Mouse (Mus musculus): ENCODE data around the gene Hvcn1. TPM values are rescaled to one million over a fixed set of nuclear protein-coding genes. Genes with fewer than 3 reads are reported as not detected.

Gene Hvcn1
- polyA plus RNA-seq, 1 experiment from 2014 or later, result 6.2 TPM

DNA sequence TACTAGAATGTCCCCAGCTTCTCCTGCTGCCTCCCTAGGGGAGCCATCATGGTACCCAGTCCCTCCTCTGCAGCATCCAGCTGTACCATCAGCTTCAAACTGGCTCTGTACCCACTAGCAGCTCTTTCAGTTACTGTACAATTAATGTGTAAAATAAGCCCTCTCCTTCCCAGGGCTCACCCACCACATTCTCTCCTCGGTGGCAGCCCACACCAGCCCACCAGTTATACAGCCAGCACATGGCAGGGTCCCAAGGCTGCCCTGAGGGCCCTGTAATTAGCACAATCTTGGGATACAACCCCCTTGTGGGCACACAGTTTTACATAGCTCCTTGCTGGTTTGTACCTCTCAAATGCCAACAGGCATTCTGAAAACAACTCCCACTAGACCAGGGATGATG is 34.4 kb downstream of the Hvcn1 start:
- WGBS, result 81% methylated on average over 1 of the region's 1 CpGs

DNA sequence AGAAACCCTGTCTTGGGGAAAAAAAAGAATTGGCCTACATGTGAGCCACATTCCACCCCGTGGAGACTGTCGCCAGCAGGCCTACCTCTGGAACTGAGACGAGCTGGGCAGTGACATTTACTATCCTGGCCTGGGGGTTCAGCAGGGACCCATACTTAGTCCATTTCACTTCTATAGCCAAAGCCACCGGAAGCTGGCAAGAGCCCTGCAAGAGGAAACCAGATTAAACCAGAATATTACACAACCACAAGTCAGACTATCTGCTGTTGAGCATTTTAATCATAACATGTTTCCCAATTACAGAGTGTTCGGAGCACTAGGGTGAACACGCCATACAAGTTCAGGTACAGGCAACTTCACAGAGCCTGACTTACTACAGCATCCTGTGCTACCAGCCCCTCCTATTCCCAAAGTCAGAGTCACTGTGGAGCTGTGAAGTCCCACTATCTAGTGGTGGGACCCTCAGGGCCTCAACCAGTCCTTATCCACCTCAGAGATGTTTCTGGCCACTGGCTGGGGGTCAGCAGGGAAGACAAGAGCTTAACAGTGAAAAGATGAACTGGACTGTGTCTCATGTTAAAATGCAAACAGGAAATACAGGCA is 36.0 kb downstream of the Hvcn1 start:
- ATAC-seq (ENCODE audit: insufficient read depth, low FRiP score, low read depth), result no peak
- Histone ChIP-seq H3K9ac (no peak overlapping the region), H3K4me2 (no peak overlapping the region), H3K4me1 (no peaks in the 10 kb centered on the region), H3K27me3 (replicated peaks) (no peaks in the 10 kb centered on the region), H3K36me3 (0 out of 2 replicates have a peak, but pooled peaks cover 5% of the 10 kb centered on the region), H3K27ac (no peak overlapping the region), H3K4me3 (replicated peaks) (no peak overlapping the region), H3K9me3 (no peaks in the 10 kb centered on the region)
- 83% methylated on average over 6 of the region's 6 CpGs for WGBS

More for the DNA sequence above, 34.4 kb downstream of the Hvcn1 start:
- no peaks in the 10 kb centered on the region for H3K9me3 ChIP-seq
- H3K9ac ChIP-seq, result no peak overlapping the region
- H3K27me3 ChIP-seq (replicated peaks), result no peaks in the 10 kb centered on the region
- ATAC-seq (ENCODE audit: insufficient read depth, low FRiP score, low read depth), result no peak
- H3K36me3 ChIP-seq, result 0 out of 2 replicates have a peak, but pooled peaks cover 5% of the 10 kb centered on the region
- no peak overlapping the region for H3K4me2 ChIP-seq
- no peaks in the 10 kb centered on the region for H3K4me1 ChIP-seq
- no peak overlapping the region for H3K27ac ChIP-seq
- H3K4me3 ChIP-seq (replicated peaks), result no peak overlapping the region

DNA sequence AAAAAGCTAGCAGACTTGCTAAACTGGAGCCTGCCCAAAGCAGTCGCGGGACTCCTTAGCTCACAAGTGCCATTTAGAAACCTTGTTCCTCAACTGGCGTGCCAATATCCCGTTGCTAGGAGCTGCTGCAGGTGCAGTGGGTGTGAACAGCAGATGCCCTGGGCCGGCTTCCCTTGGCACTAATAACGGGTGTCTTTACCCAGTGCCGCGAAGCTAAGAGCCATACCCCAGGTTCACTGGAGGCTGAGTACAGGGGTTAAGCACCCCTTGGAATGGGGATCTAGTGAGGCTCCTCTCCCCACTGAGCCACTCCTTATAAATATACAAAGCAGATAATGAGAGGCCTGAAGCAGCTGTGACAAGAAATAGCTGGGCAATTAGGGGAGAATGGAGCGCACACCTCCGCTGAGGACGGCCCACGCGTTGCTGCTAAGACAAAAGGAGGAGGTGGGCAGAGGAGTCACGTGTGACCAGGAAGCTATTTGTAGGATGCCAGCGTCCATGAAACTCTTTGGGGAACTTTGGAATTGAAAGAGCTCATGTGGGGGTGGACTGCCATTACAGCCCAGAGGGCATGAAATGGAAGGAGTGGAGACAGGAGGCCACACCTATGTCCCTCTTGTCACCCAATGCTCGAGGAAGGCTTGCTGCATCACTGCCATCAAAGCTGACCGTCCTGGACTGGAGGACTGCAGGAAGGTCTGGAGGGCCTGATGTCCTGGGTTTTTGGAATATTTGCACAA is 37.3 kb downstream of the Hvcn1 start:
- Histone ChIP-seq H3K4me1 (no peaks in the 10 kb centered on the region), H3K9ac (no peak overlapping the region), H3K4me2 (no peak overlapping the region), H3K9me3 (no peaks in the 10 kb centered on the region), H3K36me3 (peaks cover 5% of the 10 kb centered on the region; the same call in 1 of the 2 replicates), H3K27ac (no peak overlapping the region), H3K27me3 (replicated peaks) (no peaks in the 10 kb centered on the region), H3K4me3 (replicated peaks) (no peak overlapping the region)
- ATAC-seq (ENCODE audit: insufficient read depth, low FRiP score, low read depth), result no peak
- 88% methylated on average over 17 of the region's 17 CpGs for WGBS

DNA sequence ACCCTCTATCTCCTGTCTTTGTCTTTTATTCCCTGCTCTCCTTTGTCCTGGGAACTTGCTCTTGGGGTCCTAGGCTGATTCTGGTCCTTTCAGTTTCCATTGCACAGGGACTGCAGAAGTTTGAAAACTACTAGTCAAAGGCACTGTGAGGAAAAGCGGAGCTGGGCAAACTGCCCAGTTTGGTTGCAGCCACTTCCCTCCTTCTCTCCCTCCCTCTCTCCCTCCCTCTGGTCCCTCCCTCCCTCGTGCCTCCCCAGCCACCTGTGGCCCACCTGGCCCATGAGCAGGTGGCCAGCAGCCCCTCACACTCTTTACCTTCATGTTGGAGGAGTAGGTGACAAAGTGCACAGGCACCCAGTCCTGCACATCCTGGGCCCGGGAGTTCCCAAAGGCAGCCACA is 38.6 kb downstream of the Hvcn1 start:
- Histone ChIP-seq H3K27me3 (replicated peaks) (no peaks in the 10 kb centered on the region), H3K4me2 (no peak overlapping the region), H3K27ac (no peak overlapping the region), H3K9me3 (no peaks in the 10 kb centered on the region), H3K4me1 (no peaks in the 10 kb centered on the region), H3K9ac (no peak overlapping the region), H3K36me3 (peaks cover 2% of the 10 kb centered on the region; the same call in 1 of the 2 replicates), H3K4me3 (replicated peaks) (no peak overlapping the region)
- 64% methylated on average over 3 of the region's 3 CpGs for WGBS
- no peak for ATAC-seq (ENCODE audit: insufficient read depth, low FRiP score, low read depth)

DNA sequence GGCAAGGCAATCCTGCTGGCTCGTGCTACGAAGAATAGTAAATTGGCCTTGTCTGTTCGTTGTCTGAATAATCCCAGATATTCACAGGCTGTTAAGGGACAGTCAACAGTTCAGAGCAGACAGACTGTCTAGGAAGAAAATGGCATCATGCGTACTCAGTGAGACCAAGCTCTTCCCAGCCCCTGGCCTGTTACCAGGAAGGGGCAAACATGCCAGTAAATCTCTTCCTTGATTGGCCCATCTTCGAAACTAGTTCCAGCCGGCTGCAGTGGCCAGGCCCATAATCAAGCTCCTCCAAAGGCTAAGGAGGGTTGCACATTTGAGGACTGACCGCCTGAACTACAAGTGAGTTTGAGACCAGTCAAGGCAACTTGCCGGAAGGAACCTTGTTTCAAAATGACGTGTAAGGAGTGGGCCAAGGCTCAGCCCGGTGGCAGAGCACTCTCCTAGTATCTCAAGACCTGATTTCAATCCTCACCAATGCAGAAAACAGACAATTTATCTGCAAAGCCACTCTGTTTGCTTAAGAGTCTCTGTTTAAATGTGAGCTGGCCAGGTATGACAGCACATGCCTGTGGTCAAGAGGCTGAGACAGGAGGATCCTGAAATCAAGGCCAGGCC is 40.1 kb downstream of the Hvcn1 start:
- Histone ChIP-seq H3K27me3 (replicated peaks) (no peaks in the 10 kb centered on the region), H3K27ac (no peak overlapping the region), H3K4me2 (no peak overlapping the region), H3K9ac (no peak overlapping the region), H3K4me3 (replicated peaks) (no peak overlapping the region), H3K9me3 (no peaks in the 10 kb centered on the region), H3K36me3 (no peaks in the 10 kb centered on the region; the same call in 1 of the 2 replicates), H3K4me1 (no peaks in the 10 kb centered on the region)
- WGBS, result 83% methylated on average over 10 of the region's 10 CpGs
- ATAC-seq (ENCODE audit: insufficient read depth, low FRiP score, low read depth), result no peak

DNA sequence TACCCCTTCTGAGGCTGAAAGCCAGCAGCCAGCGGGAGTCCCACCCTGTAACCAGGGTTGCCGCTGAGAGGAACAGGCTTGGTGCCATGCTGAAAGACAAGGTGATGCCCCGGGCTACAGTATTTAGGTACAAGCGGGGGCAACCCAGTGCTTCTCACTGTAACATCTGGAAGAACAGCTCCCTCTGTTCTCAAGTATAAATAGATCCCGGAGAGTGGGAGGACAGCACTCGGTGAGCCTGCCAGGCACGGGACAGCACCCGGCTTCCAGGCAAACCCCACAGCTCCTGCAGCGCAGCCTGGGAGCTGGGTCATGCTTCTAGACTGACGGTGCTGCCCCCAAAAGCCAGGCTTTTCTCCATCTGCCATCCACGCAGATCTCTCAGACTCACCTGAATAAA is 40.9 kb downstream of the Hvcn1 start:
- Histone ChIP-seq H3K4me3 (replicated peaks) (no peak overlapping the region), H3K9ac (no peak overlapping the region), H3K9me3 (no peaks in the 10 kb centered on the region), H3K27ac (no peak overlapping the region), H3K27me3 (replicated peaks) (no peaks in the 10 kb centered on the region), H3K4me2 (no peak overlapping the region), H3K4me1 (no peaks in the 10 kb centered on the region), H3K36me3 (no peaks in the 10 kb centered on the region; the same call in 1 of the 2 replicates)
- whole genome bisulfite sequencing, result 84% methylated on average over 11 of the region's 11 CpGs
- no peak for ATAC-seq (ENCODE audit: insufficient read depth, low FRiP score, low read depth)

DNA sequence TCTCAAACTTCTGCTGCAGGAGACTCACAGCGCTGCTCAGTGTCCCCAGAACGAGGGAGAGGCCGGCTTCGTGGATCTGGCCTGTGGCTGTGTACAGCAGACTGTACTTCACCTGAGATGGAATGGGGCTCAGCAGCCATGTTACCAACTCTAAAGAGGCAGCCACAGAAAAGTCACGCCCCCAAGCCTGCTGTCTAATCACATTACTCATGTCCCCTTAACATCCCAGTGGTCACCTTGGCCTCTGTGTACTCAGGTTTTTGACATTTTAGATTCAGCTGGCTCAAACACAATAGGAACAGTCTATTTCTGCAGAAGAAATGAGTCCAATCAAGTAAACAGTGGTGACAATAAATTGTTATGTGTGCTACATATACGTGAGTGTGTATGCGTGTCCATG is 41.3 kb downstream of the Hvcn1 start:
- 92% methylated on average over 7 of the region's 7 CpGs for WGBS

DNA sequence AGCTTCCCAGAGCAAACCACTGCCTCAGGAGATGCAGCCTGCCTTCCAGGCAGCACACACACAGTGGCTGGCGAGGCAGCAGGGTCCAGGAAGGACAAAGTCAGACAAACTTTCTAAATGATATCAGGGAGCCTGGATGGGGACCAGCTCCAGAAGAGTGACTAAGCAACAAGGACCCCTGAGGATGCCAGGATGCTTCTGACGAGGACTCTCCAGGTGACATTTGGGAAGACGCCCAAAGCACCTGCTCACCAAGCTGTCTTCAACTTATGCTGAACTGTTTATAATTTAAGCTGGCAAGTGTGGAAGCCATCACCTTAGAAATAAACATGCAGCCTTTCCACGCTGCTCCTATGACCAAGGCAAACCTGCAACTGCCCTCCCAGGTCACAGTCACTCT is 42.7 kb downstream of the Hvcn1 start:
- no peak for ATAC-seq (ENCODE audit: insufficient read depth, low FRiP score, low read depth)
- peaks cover 3% of the 10 kb centered on the region for H3K36me3 ChIP-seq
- no peak overlapping the region for H3K4me2 ChIP-seq
- no peak overlapping the region for H3K4me3 ChIP-seq (replicated peaks)
- no peaks in the 10 kb centered on the region for H3K27me3 ChIP-seq (replicated peaks)
- H3K9me3 ChIP-seq, result no peaks in the 10 kb centered on the region
- no peaks in the 10 kb centered on the region for H3K4me1 ChIP-seq
- H3K9ac ChIP-seq, result no peak overlapping the region
- H3K27ac ChIP-seq, result no peak overlapping the region
- 81% methylated on average over 4 of the region's 4 CpGs for WGBS

More for the DNA sequence above, 41.3 kb downstream of the Hvcn1 start:
- Histone ChIP-seq H3K4me1 (no peaks in the 10 kb centered on the region), H3K9ac (no peak overlapping the region), H3K4me2 (no peak overlapping the region), H3K9me3 (no peaks in the 10 kb centered on the region), H3K4me3 (replicated peaks) (no peak overlapping the region), H3K36me3 (no peaks in the 10 kb centered on the region; the same call in 1 of the 2 replicates), H3K27ac (no peak overlapping the region), H3K27me3 (replicated peaks) (no peaks in the 10 kb centered on the region)
- no peak for ATAC-seq (ENCODE audit: insufficient read depth, low FRiP score, low read depth)

DNA sequence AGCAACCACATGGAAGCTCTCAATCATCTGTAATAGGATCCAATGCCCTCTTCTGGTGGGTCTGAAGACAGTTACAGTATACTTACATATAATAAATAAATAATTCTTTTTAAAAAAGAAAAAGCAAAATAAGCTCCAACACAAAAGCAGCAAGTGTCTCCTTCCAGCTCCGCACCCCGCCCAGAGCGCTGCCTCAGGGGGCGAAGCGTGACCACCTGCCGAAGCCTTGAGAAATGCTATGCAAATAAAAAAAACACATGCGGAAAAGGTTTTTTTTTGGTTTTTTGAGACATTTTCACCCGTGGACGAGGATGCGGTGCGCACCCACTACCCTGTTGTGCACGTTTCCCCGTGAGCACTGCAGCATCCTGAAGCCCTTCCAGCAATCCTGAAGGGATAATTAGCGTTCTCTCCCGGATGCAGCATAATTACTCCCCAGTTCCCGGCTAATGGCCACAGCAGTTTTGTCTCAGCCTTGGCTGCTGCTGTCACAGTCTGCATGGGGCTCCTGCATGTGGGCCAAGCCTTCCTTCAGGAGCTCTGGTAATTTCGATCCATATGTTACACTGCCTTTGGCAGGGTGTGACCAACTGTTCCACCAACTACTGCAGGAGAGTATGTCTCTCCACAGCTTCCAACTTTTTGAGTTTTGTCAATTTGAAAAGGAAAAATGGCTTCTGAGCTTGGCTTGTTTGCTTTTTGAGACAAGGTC is 45.4 kb downstream of the Hvcn1 start:
- no peak overlapping the region for H3K4me3 ChIP-seq (replicated peaks)
- H3K9me3 ChIP-seq, result no peaks in the 10 kb centered on the region
- H3K27ac ChIP-seq, result no peak overlapping the region
- H3K4me2 ChIP-seq, result no peak overlapping the region
- H3K36me3 ChIP-seq, result peaks cover 11% of the 10 kb centered on the region
- no peak for ATAC-seq (ENCODE audit: insufficient read depth, low FRiP score, low read depth)
- no peaks in the 10 kb centered on the region for H3K27me3 ChIP-seq (replicated peaks)
- WGBS, result 89% methylated on average over 17 of the region's 17 CpGs
- no peak overlapping the region for H3K9ac ChIP-seq
- H3K4me1 ChIP-seq, result no peaks in the 10 kb centered on the region

DNA sequence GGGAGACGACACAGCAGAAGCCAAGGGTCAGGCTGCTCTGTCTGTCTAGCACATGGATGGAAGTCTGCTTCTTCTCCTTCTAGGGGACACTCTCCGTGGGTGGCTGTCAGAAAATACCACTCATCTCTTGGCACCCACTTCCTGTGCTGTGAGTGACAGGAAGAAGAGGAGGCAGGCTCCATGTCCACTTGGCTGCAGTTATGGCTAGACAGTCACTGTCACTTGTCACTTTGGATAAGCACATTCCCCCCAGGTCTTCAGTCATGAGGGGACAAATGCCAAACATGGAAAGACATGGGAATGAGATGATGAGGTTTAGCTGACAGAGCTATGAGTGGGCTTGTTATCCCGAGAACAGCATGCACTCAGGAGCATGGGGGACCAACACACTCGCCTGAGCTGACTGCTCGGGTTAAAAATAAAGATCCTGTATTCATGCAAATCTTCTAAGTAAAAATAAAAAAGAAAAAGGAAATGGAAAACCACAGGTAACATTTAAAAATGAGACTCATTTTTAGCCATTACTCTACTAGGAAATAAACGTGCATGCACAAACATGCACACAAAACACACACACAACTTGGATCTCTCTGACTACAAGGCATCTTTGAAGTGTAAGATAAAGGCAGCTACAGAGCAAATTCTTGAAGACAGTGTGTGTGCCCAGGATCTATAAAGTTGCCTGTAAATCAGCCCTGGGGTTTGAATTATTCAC is 51.6 kb downstream of the Hvcn1 start:
- ATAC-seq (ENCODE audit: insufficient read depth, low FRiP score, low read depth), result no peak
- Histone ChIP-seq H3K4me2 (no peak overlapping the region), H3K9ac (no peak overlapping the region), H3K9me3 (no peaks in the 10 kb centered on the region), H3K4me1 (peaks cover 3% of the 10 kb centered on the region; the same call in 1 of the 2 replicates), H3K27ac (no peak overlapping the region), H3K4me3 (replicated peaks) (no peak overlapping the region), H3K36me3 (peaks cover 11% of the 10 kb centered on the region), H3K27me3 (replicated peaks) (no peaks in the 10 kb centered on the region)
- WGBS, result 74% methylated on average over 6 of the region's 6 CpGs

DNA sequence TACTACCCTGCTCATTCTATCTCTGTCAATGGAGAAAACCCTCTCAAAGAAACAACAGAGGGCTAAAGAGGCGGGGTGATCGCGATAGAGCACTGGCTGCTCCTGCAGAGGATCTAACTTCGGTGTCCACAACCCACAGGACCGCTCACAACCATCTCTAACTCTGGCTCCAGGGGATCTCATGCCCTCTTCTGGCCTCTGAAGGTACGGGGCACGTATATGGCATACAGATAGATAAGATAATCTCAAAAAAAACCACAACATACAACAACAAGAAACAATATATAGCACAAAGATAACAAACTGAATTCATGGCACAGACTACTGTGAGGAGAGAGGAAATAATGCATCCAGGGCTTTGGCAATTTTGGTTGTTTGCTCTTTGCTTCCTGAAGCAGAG is 55.5 kb downstream of the Hvcn1 start:
- H3K4me3 ChIP-seq (replicated peaks), result no peak overlapping the region
- no peaks in the 10 kb centered on the region for H3K9me3 ChIP-seq
- no peaks in the 10 kb centered on the region for H3K27me3 ChIP-seq (replicated peaks)
- H3K4me2 ChIP-seq, result no peak overlapping the region
- no peak overlapping the region for H3K9ac ChIP-seq
- H3K36me3 ChIP-seq, result peaks cover under 1% of the 10 kb centered on the region; the same call in 1 of the 2 replicates
- no peak for ATAC-seq (ENCODE audit: insufficient read depth, low FRiP score, low read depth)
- H3K4me1 ChIP-seq, result peaks cover 7% of the 10 kb centered on the region; the same call in 1 of the 2 replicates
- no peak overlapping the region for H3K27ac ChIP-seq
- WGBS, result 58% methylated on average over 7 of the region's 7 CpGs
